Comparison of ENCODE assay signal across 9 mouse cellular contexts in the genomic region with DNA sequence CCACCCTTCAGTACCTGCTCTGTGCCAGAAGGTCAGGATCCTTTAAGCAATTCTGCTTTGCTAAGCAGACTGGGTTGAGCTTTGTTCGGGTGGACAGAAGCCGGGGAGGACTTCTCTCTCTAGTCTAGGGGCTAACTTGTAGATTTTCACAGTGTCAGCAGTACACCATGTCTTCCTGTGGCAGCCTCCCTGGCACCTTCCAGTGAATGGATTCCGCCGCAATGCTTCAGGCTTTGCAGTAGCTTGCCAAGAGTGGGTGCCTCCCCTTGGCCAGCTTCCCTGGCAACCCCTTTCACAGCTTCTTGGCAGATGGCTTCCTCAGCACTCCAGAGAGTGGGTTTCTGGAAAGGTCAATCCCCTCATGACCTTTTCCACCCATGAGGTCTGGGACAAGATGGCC. TPM values are rescaled to one million over a fixed set of nuclear protein-coding genes. Genes with fewer than 3 reads are reported as not detected.
A peak's percentile ranks its signal among the peaks of the same experiment; 100 is the strongest.
DNase-seq lines count a peak whose midpoint lies in the region; ATAC-seq and TF ChIP-seq lines count a peak whose summit lies in the region.
"Had no signal": no experiment of that assay in that cellular context is flagged by ENCODE, and none has a peak within 500 bp of the region (broad histone marks: within the 10 kb centered on the region; RNA-seq: fewer than 3 reads in every experiment).

No protein-coding gene starts in this region.

- H3K9ac ChIP-seq in hindbrain, embryonic 11.5 days (ENCODE audit: low read depth, low read length), result no peak overlapping the region
- no peak overlapping the region for H3K9ac ChIP-seq in lung, postnatal 0 days (replicated peaks; ENCODE audit: low read depth)
- H3K9ac ChIP-seq: limb, embryonic 15.5 days had no signal

- ATAC-seq in hindbrain, embryonic 11.5 days (ENCODE audit: low FRiP score), result no peak
- no peak for ATAC-seq in lung, postnatal 0 days

- no peaks in the 10 kb centered on the region for H3K36me3 ChIP-seq in hindbrain, embryonic 11.5 days (ENCODE audit: control insufficient read depth, insufficient read depth, low read length)
- no peaks in the 10 kb centered on the region for H3K36me3 ChIP-seq in lung, postnatal 0 days (ENCODE audit: insufficient read depth, low read length)
- H3K36me3 ChIP-seq: limb, embryonic 15.5 days had no signal

- no peak overlapping the region for H3K4me2 ChIP-seq in hindbrain, embryonic 11.5 days (replicated peaks; ENCODE audit: low read depth, low read length)
- H3K4me2 ChIP-seq in lung, postnatal 0 days (replicated peaks; ENCODE audit: low read depth, low read length), result no peak overlapping the region
- H3K4me2 ChIP-seq: limb, embryonic 15.5 days had no signal

- H3K27me3 ChIP-seq in hindbrain, embryonic 11.5 days (ENCODE audit: control insufficient read depth, insufficient read depth, low read length), result no peaks in the 10 kb centered on the region
- H3K27me3 ChIP-seq in lung, postnatal 0 days (replicated peaks; ENCODE audit: insufficient read depth, low read length), result no peaks in the 10 kb centered on the region
- H3K27me3 ChIP-seq: limb, embryonic 15.5 days had no signal

- H3K9me3 ChIP-seq in hindbrain, embryonic 11.5 days (ENCODE audit: control insufficient read depth, low read length), result no peaks in the 10 kb centered on the region
- H3K9me3 ChIP-seq in lung, postnatal 0 days (ENCODE audit: low read length), result no peaks in the 10 kb centered on the region
- H3K9me3 ChIP-seq: limb, embryonic 15.5 days had no signal

- WGBS in hindbrain, embryonic 11.5 days, result 89% methylated on average over 4 of the region's 4 CpGs
- 62% methylated on average over 4 of the region's 4 CpGs for WGBS in lung, postnatal 0 days

- no peak overlapping the region for H3K27ac ChIP-seq in hindbrain, embryonic 11.5 days (ENCODE audit: low read depth, low read length)
- no peak overlapping the region for H3K27ac ChIP-seq in lung, postnatal 0 days (ENCODE audit: low read length)
- H3K27ac ChIP-seq: limb, embryonic 15.5 days had no signal

- no peak overlapping the region for H3K4me3 ChIP-seq in hindbrain, embryonic 11.5 days (ENCODE audit: low read depth, low read length)
- H3K4me3 ChIP-seq in lung, postnatal 0 days (ENCODE audit: low read depth, low read length), result no peak overlapping the region
- H3K4me3 ChIP-seq: limb, embryonic 15.5 days had no signal

- no peak for TF ChIP-seq EP300 in lung, postnatal 0 days (IDR thresholded peaks at IDR 0.05)

- H3K4me1 ChIP-seq in hindbrain, embryonic 11.5 days (replicated peaks; ENCODE audit: control insufficient read depth, insufficient read depth, low read length), result no peaks in the 10 kb centered on the region; the same call in 1 of the 2 replicates
- H3K4me1 ChIP-seq in lung, postnatal 0 days (ENCODE audit: insufficient read depth, low read depth, low read length), result no peaks in the 10 kb centered on the region

- DNase-seq in adrenal gland, adult 2 months, result peak; percentile 47
- no peak for DNase-seq in adrenal gland, adult 8-10 months
- DNase-seq in layer of hippocampus, adult 8-10 months (ENCODE audit: low spot score in 2 of 2), result peak; percentile 64 to 74
- no peak for DNase-seq in layer of hippocampus, adult 9-10 months (ENCODE audit: low spot score)
- DNase-seq in hindbrain, embryonic 11.5 days (ENCODE audit: low spot score), result peak; percentile 0
- peak; percentile 15 for DNase-seq in lung, postnatal 0 days (ENCODE audit: low spot score)
- no peak for DNase-seq in retina, postnatal 1 day
- no peak for DNase-seq in thymus, postnatal 10 days (ENCODE audit: low spot score in 2 of 2)

- no peak for TF ChIP-seq CTCF in lung, postnatal 0 days (IDR thresholded peaks at IDR 0.05)

RNA-seq across cellular contexts. Expression of gene Slc22a16, which starts 50.5 kb away (rescaled TPM):
- not detected for total RNA-seq in adrenal gland, adult 2 months (2021)
- not detected in 2 replicates for polyA plus RNA-seq in adrenal gland, adult 2 months (2012; rRNA removed)
- not detected for total RNA-seq in adrenal gland, adult 8-10 months (2022)
- not detected for total RNA-seq in layer of hippocampus, adult 8-10 months (2022)
- polyA plus RNA-seq in hindbrain, embryonic 11.5 days (2014; fragmentation: Nextera tagmentation; extraction: Ambion mirVana), result not detected in 2 replicates
- polyA plus RNA-seq in lung, postnatal 0 days (2015; fragmentation: Nextera tagmentation; extraction: Ambion mirVana), result not detected in 2 replicates
- polyA plus RNA-seq: limb, embryonic 15.5 days had no signal

Comparison
In these comparisons a context has a peak if more than half of its experiments do, and no peak if none do; other contexts are left out.
1. DNase-seq: peak in adrenal gland, adult 2 months (single experiment), layer of hippocampus, adult 8-10 months (2 of 2), hindbrain, embryonic 11.5 days (single experiment) and lung, postnatal 0 days (single experiment); none in adrenal gland, adult 8-10 months (single experiment), layer of hippocampus, adult 9-10 months (single experiment), retina, postnatal 1 day (single experiment) and thymus, postnatal 10 days (0 of 2).